Mouse (Mus musculus) stomach, postnatal 0 days (tissue): ENCODE measurements around the gene 1700021F05Rik.

Source experiments
- CTCF ChIP-seq: IDR thresholded peaks from 2 replicates; pipeline ENCODE4 v1.5.1; 2016; ENCODE audit warnings: antibody characterized with exemption, low read depth, mild to moderate bottlenecking, moderate library complexity
- EP300 ChIP-seq: optimal IDR thresholded peaks from 2 replicates; pipeline ENCODE3; 2016; ENCODE audit warnings: antibody characterized with exemption

GRCm38 (mm10) chr10:43534382-43534781, 6.4 kb downstream of the 1700021F05Rik start:
- no peak for TF ChIP-seq CTCF
- TF ChIP-seq EP300: no peak
